19 mouse cellular contexts compared by ENCODE assay signal in genomic region chr5:91818195-91818594, GRCm38 (mm10).
A peak's percentile ranks its signal among the peaks of the same experiment; 100 is the strongest.
DNase-seq lines count a peak whose midpoint lies in the region; ATAC-seq and TF ChIP-seq lines count a peak whose summit lies in the region.
"Had no signal": no experiment of that assay in that cellular context is flagged by ENCODE, and none has a peak within 500 bp of the region (broad histone marks: within the 10 kb centered on the region; RNA-seq: fewer than 3 reads in every experiment).

No protein-coding gene starts in this region.

- H3K9me3 ChIP-seq in hindbrain, postnatal 0 days (ENCODE audit: low read length), result no peaks in the 10 kb centered on the region
- H3K9me3 ChIP-seq in midbrain, postnatal 0 days (ENCODE audit: low read length), result no peaks in the 10 kb centered on the region
- H3K9me3 ChIP-seq: intestine, embryonic 15.5 days; kidney, embryonic 15.5 days; limb, embryonic 15.5 days had no signal

- no peak overlapping the region for H3K4me3 ChIP-seq in hindbrain, postnatal 0 days (ENCODE audit: low read length)
- H3K4me3 ChIP-seq in midbrain, postnatal 0 days (ENCODE audit: low read depth, low read length), result no peak overlapping the region
- H3K4me3 ChIP-seq: intestine, embryonic 15.5 days; kidney, embryonic 15.5 days; limb, embryonic 15.5 days had no signal

- H3K36me3 ChIP-seq in hindbrain, postnatal 0 days (ENCODE audit: insufficient read depth, low read length), result no peaks in the 10 kb centered on the region
- no peaks in the 10 kb centered on the region for H3K36me3 ChIP-seq in midbrain, postnatal 0 days (ENCODE audit: insufficient read depth, low read length)
- H3K36me3 ChIP-seq: intestine, embryonic 15.5 days; kidney, embryonic 15.5 days; limb, embryonic 15.5 days had no signal

- 64% methylated on average over 11 of the region's 11 CpGs for WGBS in hindbrain, postnatal 0 days
- WGBS in midbrain, postnatal 0 days, result 48% methylated on average over 11 of the region's 11 CpGs

- TF ChIP-seq CTCF in brain, embryonic 14.5 days (IDR thresholded peaks at IDR 0.05; ENCODE audit: borderline replicate concordance, extremely low read depth, insufficient read depth, insufficient read length), result no peak
- no peak for TF ChIP-seq CTCF in hindbrain, postnatal 0 days (IDR thresholded peaks at IDR 0.05; ENCODE audit: low read depth)
- no peak for TF ChIP-seq CTCF in midbrain, postnatal 0 days (IDR thresholded peaks at IDR 0.05)

- peak overlapping the region; percentile 45 for H3K27ac ChIP-seq in hindbrain, postnatal 0 days
- peak overlapping the region; percentile 26; the same call in 1 of the 2 replicates for H3K27ac ChIP-seq in midbrain, postnatal 0 days (ENCODE audit: low read depth, low read length)
- H3K27ac ChIP-seq: intestine, embryonic 15.5 days; kidney, embryonic 15.5 days; limb, embryonic 15.5 days had no signal

- H3K4me2 ChIP-seq in hindbrain, postnatal 0 days (ENCODE audit: low read depth, low read length), result 0 out of 2 replicates have a peak overlapping the region, but pooled peaks have one; percentile 8
- no peak overlapping the region for H3K4me2 ChIP-seq in midbrain, postnatal 0 days (ENCODE audit: low read depth, low read length, poor library complexity, severe bottlenecking)
- H3K4me2 ChIP-seq: heart, embryonic 11.5 days; intestine, embryonic 15.5 days; kidney, embryonic 15.5 days; limb, embryonic 15.5 days had no signal

- TF ChIP-seq POLR2A in brain, embryonic 14.5 days (IDR thresholded peaks at IDR 0.05; ENCODE audit: borderline replicate concordance, extremely low read depth, insufficient read depth, insufficient read length, poor library complexity, severe bottlenecking), result no peak

- H3K9ac ChIP-seq in hindbrain, postnatal 0 days (replicated peaks; ENCODE audit: low read length), result no peak overlapping the region
- no peak overlapping the region for H3K9ac ChIP-seq in midbrain, postnatal 0 days (replicated peaks; ENCODE audit: low read length, poor library complexity, severe bottlenecking)
- H3K9ac ChIP-seq: intestine, embryonic 15.5 days; kidney, embryonic 15.5 days; limb, embryonic 15.5 days had no signal

- H3K4me1 ChIP-seq in hindbrain, postnatal 0 days (ENCODE audit: insufficient read depth, low read length), result no peaks in the 10 kb centered on the region
- H3K4me1 ChIP-seq in midbrain, postnatal 0 days (ENCODE audit: insufficient read depth, low read length), result peaks cover 2% of the 10 kb centered on the region; the same call in 1 of the 2 replicates
- H3K4me1 ChIP-seq: intestine, embryonic 15.5 days had no signal

- no peak for ATAC-seq in hindbrain, postnatal 0 days
- ATAC-seq in midbrain, postnatal 0 days (ENCODE audit: low FRiP score), result peak; percentile 16; the same call in 1 of the 2 replicates
- ATAC-seq in granulocyte monocyte progenitor cell, adult 5-6 weeks (replicated peaks; ENCODE audit: poor library complexity, severe bottlenecking), result no peak
- ATAC-seq: intestine, embryonic 15.5 days had no signal

- intact Hi-C loops in heart, postnatal 25 days (cut with DNase I), result no loop called here

- DNase-seq in heart, adult 11 months, result peak; percentile 49
- DNase-seq in heart, postnatal 25 days (ENCODE audit: low spot score), result no peak
- peak; percentile 25 for DNase-seq in brain, embryonic 14.5 days (ENCODE audit: low read depth)
- DNase-seq in hindbrain, postnatal 0 days (ENCODE audit: low spot score), result no peak
- no peak for DNase-seq in midbrain, postnatal 0 days (ENCODE audit: low spot score)
- no peak for DNase-seq in heart, adult 18-20 months
- DNase-seq: B cell, adult 2 months; cerebellum, adult 9-11 months; gastrocnemius, postnatal 25 days; heart, postnatal 14 days; layer of hippocampus, postnatal 36 days; lung, postnatal 14 days; right cerebral cortex, postnatal 25 days; thymus, postnatal 36 days had no signal

- H3K27me3 ChIP-seq in hindbrain, postnatal 0 days (ENCODE audit: insufficient read depth, low read length), result no peaks in the 10 kb centered on the region
- H3K27me3 ChIP-seq in midbrain, postnatal 0 days (ENCODE audit: insufficient read depth, low read length), result no peaks in the 10 kb centered on the region
- H3K27me3 ChIP-seq: intestine, embryonic 15.5 days; kidney, embryonic 15.5 days; limb, embryonic 15.5 days had no signal

Comparison
In these comparisons a context has a peak if more than half of its experiments do, and no peak if none do; other contexts are left out.
1. DNase-seq: peak in heart, adult 11 months (single experiment) and brain, embryonic 14.5 days (single experiment); none in heart, postnatal 25 days (single experiment), hindbrain, postnatal 0 days (single experiment), midbrain, postnatal 0 days (single experiment) and heart, adult 18-20 months (0 of 2).